Mouse (Mus musculus) megakaryocyte, adult 5-6 weeks (primary cell): ENCODE data around the gene Cisd2. TPM values are rescaled to one million over a fixed set of nuclear protein-coding genes. Genes with fewer than 3 reads are reported as not detected.
A peak's percentile ranks its signal among the peaks of the same experiment; 100 is the strongest.

Source experiments
- ATAC-seq: 2 replicates; pipeline ENCODE4 v1.8.0; 2016; ENCODE audit warnings: mild to moderate bottlenecking, inconsistent platforms; ENCODE audit not compliant: poor library complexity, severe bottlenecking
- total RNA-seq, 2 experiments: library from RNA; stranded (forward) in 1 of 2; stranded (reverse) in 1 of 2; fragments of 153-499, 151-499 nt in 1 of 2; fragments of 221-1000, 200-1000 nt in 1 of 2; gene quantifications; 2 replicates each; pipeline versions ENCODE4 v1.2.3 to v1.2.4; 2015 to 2017

The Cisd2 gene
- total RNA-seq (2015) = 51.2 and 52.0 TPM in 2 replicates
- total RNA-seq (2017) = 25.0 and 27.9 TPM in 2 replicates

DNA sequence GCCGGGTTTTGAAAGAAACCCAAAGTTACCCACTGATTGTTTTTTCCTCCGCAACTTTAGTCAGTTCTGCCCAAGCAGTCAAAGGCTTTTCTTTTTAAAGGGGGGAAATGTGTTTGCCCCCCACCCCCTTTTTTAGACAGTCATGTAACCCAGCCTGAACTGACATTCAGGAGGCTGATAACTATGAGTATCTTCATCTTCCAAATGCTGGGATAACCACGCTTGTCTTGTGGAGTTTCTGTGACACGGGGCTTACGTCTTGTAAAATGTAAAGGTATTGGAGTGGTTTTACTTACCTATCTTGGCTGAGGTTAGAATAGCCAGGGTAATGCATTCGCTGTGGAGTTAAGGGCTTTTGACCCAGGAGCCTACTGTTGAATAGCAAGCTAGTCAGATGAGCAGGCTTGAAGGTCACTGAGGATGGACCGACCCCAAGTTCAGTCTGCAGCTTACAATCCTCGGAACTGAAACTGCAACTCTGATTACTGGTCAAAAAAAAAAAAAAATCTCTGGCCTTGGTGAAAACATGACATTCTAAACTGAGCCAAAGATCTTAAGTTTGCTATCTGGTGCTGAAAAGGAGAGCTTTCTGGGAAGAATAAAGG lies at the start of gene Cisd2:
TSS of gene Cisd2 (minus strand) at position 318 of the 605 bp plus-strand sequence.
- ATAC-seq = peak; percentile 6; the same call in 1 of the 2 replicates

- 0 out of 2 replicates have a peak, but pooled peaks have one; percentile 26 for ATAC-seq
Observed at GRCm38 (mm10) chr3:135470823-135471222, 47.1 kb upstream of the Cisd2 start.

DNA sequence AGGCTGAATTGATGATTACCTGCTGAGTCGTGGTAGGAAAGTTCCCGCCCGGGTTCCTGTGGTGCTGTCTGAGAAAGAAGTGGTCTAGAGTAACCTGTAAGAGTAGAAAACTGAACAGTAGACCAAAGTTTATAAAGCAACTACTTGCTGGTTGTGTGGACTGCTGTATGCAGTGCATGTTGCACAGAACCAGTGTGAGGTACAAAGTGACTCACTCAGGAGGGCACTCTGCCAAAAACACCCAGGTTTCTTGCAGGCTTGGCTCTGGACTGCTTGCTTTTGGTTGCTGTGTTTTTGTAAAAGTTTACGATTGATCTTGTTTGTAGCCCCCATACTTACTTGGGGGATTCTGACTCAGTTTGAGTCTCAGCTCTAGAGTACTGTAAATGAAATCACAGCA lies 46.2 kb upstream of the Cisd2 start:
- 0 out of 2 replicates have a peak, but pooled peaks have one; percentile 26 for ATAC-seq

DNA sequence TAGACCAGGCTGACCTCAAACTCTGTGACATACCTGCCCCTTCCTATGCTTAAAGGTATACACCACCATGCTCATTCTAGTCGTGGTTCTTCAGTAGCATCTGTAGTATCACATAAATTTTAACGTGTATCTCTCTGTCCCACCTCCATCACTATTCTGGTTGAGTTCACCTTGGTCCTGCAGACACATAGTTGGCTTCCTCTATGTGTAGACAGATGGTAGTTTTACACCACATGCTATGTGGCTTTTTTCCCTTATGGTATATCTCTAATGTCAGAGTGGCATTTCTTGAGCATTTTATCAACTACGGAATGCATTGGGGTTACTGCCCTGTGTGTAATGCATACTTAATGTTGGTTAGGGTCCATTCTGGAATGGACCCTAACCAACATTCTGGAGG lies 45.4 kb upstream of the Cisd2 start:
- no peak for ATAC-seq

GRCm38 (mm10) chr3:135468402-135468801 lies 44.7 kb upstream of the Cisd2 start:
- ATAC-seq = no peak

DNA sequence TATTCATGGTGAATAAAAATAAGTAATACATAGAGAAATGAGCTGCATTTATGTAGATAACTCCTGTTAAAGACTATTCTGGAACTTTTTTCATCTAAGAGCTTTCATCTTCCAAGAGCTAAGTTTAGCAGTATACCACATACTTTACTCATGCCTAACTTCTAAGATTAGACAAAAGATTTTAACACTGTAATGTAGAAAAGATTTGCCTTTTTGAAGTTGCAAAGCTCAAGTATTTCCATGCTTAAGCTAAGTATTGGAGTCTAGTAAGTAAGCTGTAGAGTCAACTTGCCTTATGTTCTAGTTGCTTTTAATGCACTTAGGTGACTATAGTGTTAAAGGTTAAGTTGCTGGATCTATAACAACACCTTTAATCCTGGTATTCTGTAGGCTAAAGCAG lies 35.3 kb upstream of the Cisd2 start:
- no peak for ATAC-seq

GRCm38 (mm10) chr3:135444930-135445329 lies 21.2 kb upstream of the Cisd2 start:
- ATAC-seq = no peak

DNA sequence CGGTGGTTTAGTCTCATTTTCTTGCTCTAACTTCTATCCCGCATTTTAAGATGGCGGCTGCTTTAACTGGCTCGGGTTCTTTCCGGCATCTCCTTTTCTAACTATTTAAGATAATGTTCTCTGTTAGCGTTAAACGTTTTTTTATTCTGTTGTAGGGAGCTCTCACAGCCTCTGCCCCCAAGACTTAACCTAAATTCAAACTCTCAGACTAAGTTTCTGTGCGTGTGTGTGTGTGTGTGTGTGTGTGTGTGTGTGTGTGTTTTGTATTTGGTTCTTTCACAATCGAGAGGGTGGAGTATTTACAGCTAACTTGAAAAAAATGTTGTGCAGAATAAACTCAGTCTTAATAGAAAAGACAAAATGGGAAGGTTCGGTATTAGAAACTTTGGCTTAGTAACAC lies 16.9 kb upstream of the Cisd2 start:
- ATAC-seq = no peak

DNA sequence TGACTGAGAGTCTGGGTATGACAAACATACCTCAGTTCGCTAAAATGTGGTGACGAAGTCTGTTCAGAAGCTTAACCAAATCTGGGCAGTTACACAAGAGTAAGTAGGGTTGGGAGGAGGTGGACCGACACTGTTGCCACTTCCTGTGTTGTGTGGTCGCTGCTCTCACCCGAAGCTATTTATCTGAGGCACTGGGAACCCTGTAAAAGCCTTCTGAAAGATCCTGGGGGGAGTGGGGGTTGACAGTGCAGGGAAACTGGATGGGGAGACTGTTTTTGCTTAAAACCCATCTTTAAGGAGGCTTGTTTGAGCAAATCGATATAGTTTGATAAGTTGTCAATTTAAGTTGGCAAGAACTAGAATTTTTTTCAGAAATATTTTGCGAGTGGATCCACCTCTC lies 16.5 kb upstream of the Cisd2 start:
- ATAC-seq = peak; percentile 33

GRCm38 (mm10) chr3:135439651-135440050 lies 15.9 kb upstream of the Cisd2 start:
- ATAC-seq = no peak

GRCm38 (mm10) chr3:135438913-135439531 lies 15.3 kb upstream of the Cisd2 start:
- ATAC-seq = peak; percentile 53

DNA sequence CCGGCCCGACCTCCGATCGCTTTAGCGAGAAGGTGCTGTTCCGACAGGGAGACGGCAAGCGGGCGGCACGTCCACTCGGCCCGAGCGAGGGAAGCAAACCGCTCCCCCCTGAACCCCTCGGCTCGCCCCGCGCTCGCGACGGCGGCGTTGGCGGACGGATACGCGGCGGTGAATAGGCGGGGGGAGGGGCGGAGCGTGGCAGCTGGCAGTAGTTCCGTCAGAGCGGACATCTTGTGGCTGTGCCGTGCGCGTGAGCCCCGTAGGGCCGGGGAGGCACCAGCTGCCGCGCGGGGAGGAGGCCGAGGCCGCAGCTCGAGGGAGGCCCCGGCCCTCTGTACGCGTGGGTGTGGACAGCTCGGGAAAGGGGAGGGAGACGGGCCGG lies 14.8 kb upstream of the Cisd2 start:
- peak; percentile 37 for ATAC-seq

DNA sequence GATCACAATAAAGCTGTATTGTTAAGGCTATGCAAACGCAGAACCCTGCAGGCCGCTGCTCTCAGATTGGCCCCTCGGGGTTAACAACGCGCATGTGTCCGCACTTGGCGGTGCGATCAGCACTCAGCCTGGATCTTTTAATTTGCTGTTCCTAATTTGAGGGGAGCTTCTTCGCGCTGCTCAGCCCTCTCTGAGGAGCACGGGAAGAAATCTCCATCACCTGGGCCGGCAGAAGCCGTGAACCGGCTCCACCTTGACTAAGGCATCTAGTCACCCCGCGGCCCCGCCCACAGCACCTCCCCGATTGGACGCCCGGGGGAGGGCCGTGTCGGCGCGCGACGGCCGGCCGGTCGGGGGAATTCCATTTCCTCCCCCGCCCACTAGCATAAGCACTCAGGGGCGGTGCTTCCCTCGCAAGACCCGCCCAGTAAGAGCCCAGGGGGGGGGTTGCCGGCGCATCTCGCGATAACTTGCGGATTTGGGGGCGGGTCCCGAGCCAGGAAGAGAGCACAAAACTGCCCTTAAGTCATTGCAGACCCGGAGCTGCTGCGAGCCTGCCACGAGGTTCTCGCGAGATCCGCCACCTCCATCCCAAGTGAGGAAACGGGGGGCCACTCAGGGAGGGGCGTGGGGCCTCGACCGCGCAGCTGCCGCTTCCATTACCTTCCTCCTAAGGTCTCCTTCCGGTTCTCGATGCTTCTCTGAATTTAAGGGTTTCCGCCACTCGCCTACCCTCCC lies 14.2 kb upstream of the Cisd2 start, which contains the start of gene Ube2d3:
TSS of gene Ube2d3 (plus strand) at position 392 of the 738 bp plus-strand sequence.
- ATAC-seq = peak; percentile 68

GRCm38 (mm10) chr3:135436901-135437616 lies 13.3 kb upstream of the Cisd2 start:
- no peak for ATAC-seq

- ATAC-seq = peak; percentile 85
Observed at GRCm38 (mm10) chr3:135422856-135423607, 693 bp downstream of the Cisd2 start.

- ATAC-seq = no peak
Observed at GRCm38 (mm10) chr3:135422232-135422855, 1.4 kb downstream of the Cisd2 start.

GRCm38 (mm10) chr3:135421310-135421594 lies 2.5 kb downstream of the Cisd2 start:
- no peak for ATAC-seq

- ATAC-seq = peak; percentile 62
Observed at GRCm38 (mm10) chr3:135420542-135421309, 3.0 kb downstream of the Cisd2 start.

DNA sequence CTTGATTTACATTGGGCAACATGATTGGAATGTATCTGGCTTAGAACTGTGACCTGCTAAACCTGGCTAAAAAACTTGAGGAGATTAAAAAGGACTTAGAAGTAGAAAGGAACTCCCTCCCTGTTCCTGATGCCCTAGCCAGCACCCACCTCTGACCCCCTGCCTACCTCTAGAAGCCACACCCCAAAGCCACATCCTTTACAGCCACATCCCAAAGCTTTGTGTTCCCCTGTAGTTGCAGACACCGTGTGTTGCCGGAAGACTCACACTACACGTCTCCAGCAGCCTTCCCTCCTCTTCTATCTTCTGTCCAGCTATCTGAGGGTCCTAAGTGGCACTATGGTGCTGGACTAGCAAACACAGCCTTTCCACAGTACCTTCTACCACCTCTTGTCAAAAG lies 5.9 kb downstream of the Cisd2 start:
- peak; percentile 41 for ATAC-seq
